ENCODE assay signal across 27 mouse cellular contexts in genomic region chr7:89667570-89667969, GRCm38 (mm10). TPM values are rescaled to one million over a fixed set of nuclear protein-coding genes. Genes with fewer than 3 reads are reported as not detected.
DNase-seq lines count a peak whose midpoint lies in the region; ATAC-seq lines count a peak whose summit lies in the region.
"Had no signal": no experiment of that assay in that cellular context is flagged by ENCODE, and none has a peak within 500 bp of the region (broad histone marks: within the 10 kb centered on the region; RNA-seq: fewer than 3 reads in every experiment).

No protein-coding gene starts in this region.

- H3K4me2 ChIP-seq in heart, embryonic 11.5 days, result no peak overlapping the region
- H3K4me2 ChIP-seq in kidney, embryonic 15.5 days, result no peak overlapping the region
- H3K4me2 ChIP-seq: embryonic facial prominence, embryonic 12.5 days; embryonic facial prominence, embryonic 15.5 days; forebrain, embryonic 15.5 days; heart, embryonic 12.5 days; heart, embryonic 15.5 days; hindbrain, embryonic 12.5 days; hindbrain, embryonic 15.5 days had no signal

- H3K27ac ChIP-seq in heart, embryonic 11.5 days (ENCODE audit: low read depth, low read length), result no peak overlapping the region
- H3K27ac ChIP-seq in kidney, embryonic 15.5 days, result no peak overlapping the region
- H3K27ac ChIP-seq: embryonic facial prominence, embryonic 12.5 days; embryonic facial prominence, embryonic 15.5 days; forebrain, embryonic 15.5 days; heart, embryonic 15.5 days; hindbrain, embryonic 12.5 days; hindbrain, embryonic 15.5 days had no signal

- no peaks in the 10 kb centered on the region for H3K36me3 ChIP-seq in heart, embryonic 11.5 days (ENCODE audit: control insufficient read depth, insufficient read depth, low read length)
- no peaks in the 10 kb centered on the region for H3K36me3 ChIP-seq in kidney, embryonic 15.5 days
- H3K36me3 ChIP-seq: embryonic facial prominence, embryonic 12.5 days; embryonic facial prominence, embryonic 15.5 days; forebrain, embryonic 15.5 days; heart, embryonic 12.5 days; heart, embryonic 15.5 days; hindbrain, embryonic 12.5 days; hindbrain, embryonic 15.5 days had no signal

- H3K9me3 ChIP-seq in heart, embryonic 11.5 days (replicated peaks; ENCODE audit: control insufficient read depth, low read length), result no peaks in the 10 kb centered on the region
- no peaks in the 10 kb centered on the region for H3K9me3 ChIP-seq in kidney, embryonic 15.5 days (replicated peaks)
- H3K9me3 ChIP-seq: embryonic facial prominence, embryonic 12.5 days; embryonic facial prominence, embryonic 15.5 days; forebrain, embryonic 15.5 days; heart, embryonic 12.5 days; heart, embryonic 15.5 days; hindbrain, embryonic 12.5 days; hindbrain, embryonic 15.5 days had no signal

- no peaks in the 10 kb centered on the region; the same call in 1 of the 2 replicates for H3K27me3 ChIP-seq in heart, embryonic 11.5 days (ENCODE audit: control insufficient read depth, insufficient read depth, low read length)
- H3K27me3 ChIP-seq in kidney, embryonic 15.5 days, result no peaks in the 10 kb centered on the region
- H3K27me3 ChIP-seq: embryonic facial prominence, embryonic 12.5 days; embryonic facial prominence, embryonic 15.5 days; forebrain, embryonic 15.5 days; heart, embryonic 12.5 days; heart, embryonic 15.5 days; hindbrain, embryonic 12.5 days; hindbrain, embryonic 15.5 days had no signal

- 63% methylated on average over 4 of the region's 4 CpGs for WGBS in heart, embryonic 11.5 days (ENCODE audit: insufficient replicate concordance)
- 73% methylated on average over 4 of the region's 4 CpGs for WGBS in kidney, embryonic 15.5 days

- no peak for ATAC-seq in heart, embryonic 11.5 days (replicated peaks; ENCODE audit: insufficient number of reproducible peaks, low FRiP score, low TSS enrichment)
- ATAC-seq in kidney, embryonic 15.5 days (replicated peaks; ENCODE audit: low FRiP score), result no peak
- ATAC-seq: CD4-positive, CD25-positive, alpha-beta regulatory T cell, adult 4 months; forebrain, embryonic 15.5 days had no signal

- no peak overlapping the region for H3K4me3 ChIP-seq in heart, embryonic 11.5 days (ENCODE audit: low read depth, low read length)
- no peak overlapping the region for H3K4me3 ChIP-seq in kidney, embryonic 15.5 days (replicated peaks)
- H3K4me3 ChIP-seq: embryonic facial prominence, embryonic 12.5 days; embryonic facial prominence, embryonic 15.5 days; forebrain, embryonic 15.5 days; heart, embryonic 12.5 days; heart, embryonic 15.5 days; hindbrain, embryonic 12.5 days; hindbrain, embryonic 15.5 days had no signal

- H3K4me1 ChIP-seq in heart, embryonic 11.5 days (ENCODE audit: control insufficient read depth, insufficient read depth, low read length), result no peaks in the 10 kb centered on the region; the same call in 1 of the 2 replicates
- H3K4me1 ChIP-seq in kidney, embryonic 15.5 days, result peaks cover 5% of the 10 kb centered on the region; the same call in 1 of the 2 replicates
- H3K4me1 ChIP-seq: embryonic facial prominence, embryonic 12.5 days; embryonic facial prominence, embryonic 15.5 days; forebrain, embryonic 15.5 days; heart, embryonic 12.5 days; heart, embryonic 15.5 days; hindbrain, embryonic 12.5 days; hindbrain, embryonic 15.5 days had no signal

- peak; percentile 4 for DNase-seq in heart, postnatal 4 days
- DNase-seq in kidney, postnatal 14 days, result peak; percentile 18
- peak; percentile 41 for DNase-seq in ovary, postnatal 36 days (ENCODE audit: low spot score)
- no peak for DNase-seq in ovary, postnatal 14 days (ENCODE audit: low spot score)
- DNase-seq in gastrocnemius, postnatal 4 days (ENCODE audit: low spot score in 2 of 2), result no peak
- DNase-seq: adrenal gland, adult 2 months; adrenal gland, postnatal 14 days; B cell, adult 2 months; cerebellum, adult 11 months; cerebellum, adult 2 months; cerebellum, adult 9-11 months; cerebellum, postnatal 25 days; gastrocnemius, postnatal 25 days had no signal

- H3K9ac ChIP-seq in heart, embryonic 11.5 days (ENCODE audit: low read depth, low read length), result no peak overlapping the region
- H3K9ac ChIP-seq in kidney, embryonic 15.5 days, result no peak overlapping the region
- H3K9ac ChIP-seq: embryonic facial prominence, embryonic 12.5 days; embryonic facial prominence, embryonic 15.5 days; forebrain, embryonic 15.5 days; heart, embryonic 12.5 days; heart, embryonic 15.5 days; hindbrain, embryonic 12.5 days; hindbrain, embryonic 15.5 days had no signal

RNA-seq across cellular contexts. Expression of gene Me3, which starts 35.4 kb away (rescaled TPM):
- 10 to 100 TPM; 50.7 to 54.0 TPM for total RNA-seq in heart, postnatal 4 days (2021)
- 2.6 and 3.3 TPM in 2 replicates for polyA plus RNA-seq in heart, embryonic 11.5 days (2014; fragmentation: Nextera tagmentation; extraction: Ambion mirVana)
- 11.4 and 12.1 TPM in 2 replicates for polyA plus RNA-seq in kidney, embryonic 15.5 days (2015; fragmentation: Nextera tagmentation; extraction: Ambion mirVana)
- total RNA-seq in gastrocnemius, postnatal 4 days (2021), result 10 to 100 TPM; 33.8 to 36.1 TPM
- total RNA-seq: common myeloid progenitor, adult 5-6 weeks; granulocyte monocyte progenitor cell, adult 5-6 weeks; hematopoietic stem cell, adult 5-6 weeks; MEL had no signal

Comparison
In these comparisons a context has a peak if more than half of its experiments do, and no peak if none do; other contexts are left out.
1. DNase-seq: peak in heart, postnatal 4 days (single experiment), kidney, postnatal 14 days (single experiment) and ovary, postnatal 36 days (single experiment); none in ovary, postnatal 14 days (single experiment) and gastrocnemius, postnatal 4 days (0 of 2).